Mouse (Mus musculus): ENCODE measurements around the gene Nop2. TPM values are rescaled to one million over a fixed set of nuclear protein-coding genes. Genes with fewer than 3 reads are reported as not detected.

The Nop2 gene
- polyA plus RNA-seq, 1 experiment from 2014 or later: 45.0 TPM

- ATAC-seq (ENCODE audit: low read depth): no peak
- 88% methylated on average over 6 of the region's 6 CpGs for WGBS
- peaks cover 66% of the 10 kb centered on the region for H3K36me3 ChIP-seq (ENCODE audit: control insufficient read depth, insufficient read depth, low read length)
These were observed 38.5 kb downstream of the Nop2 start for GRCm38 (mm10) chr6:125170194-125170593.

GRCm38 (mm10) chr6:125172474-125172873 lies 40.8 kb downstream of the Nop2 start:
- WGBS: 83% methylated on average over 2 of the region's 2 CpGs
- Histone ChIP-seq H3K4me2 (ENCODE audit: low read depth, low read length) (no peak overlapping the region), H3K27me3 (ENCODE audit: control insufficient read depth, insufficient read depth, low read length) (no peaks in the 10 kb centered on the region), H3K4me1 (ENCODE audit: control insufficient read depth, insufficient read depth, low read length) (no peaks in the 10 kb centered on the region), H3K4me3 (ENCODE audit: low read depth, low read length) (no peak overlapping the region), H3K9ac (replicated peaks; ENCODE audit: low read depth, low read length) (no peak overlapping the region), H3K36me3 (ENCODE audit: control insufficient read depth, insufficient read depth, low read length) (peaks cover 83% of the 10 kb centered on the region), H3K27ac (ENCODE audit: low read depth, low read length) (no peak overlapping the region), H3K9me3 (ENCODE audit: control insufficient read depth, low read length) (no peaks in the 10 kb centered on the region)
- no peak for ATAC-seq (ENCODE audit: low read depth)

More at GRCm38 (mm10) chr6:125170194-125170593, 38.5 kb downstream of the Nop2 start:
- H3K27me3 ChIP-seq (ENCODE audit: control insufficient read depth, insufficient read depth, low read length): no peaks in the 10 kb centered on the region
- H3K9ac ChIP-seq (replicated peaks; ENCODE audit: low read depth, low read length): no peak overlapping the region
- no peak overlapping the region for H3K27ac ChIP-seq (ENCODE audit: low read depth, low read length)
- H3K9me3 ChIP-seq (ENCODE audit: control insufficient read depth, low read length): no peaks in the 10 kb centered on the region
- no peak overlapping the region for H3K4me3 ChIP-seq (ENCODE audit: low read depth, low read length)
- peaks cover 14% of the 10 kb centered on the region for H3K4me1 ChIP-seq (ENCODE audit: control insufficient read depth, insufficient read depth, low read length)
- no peak overlapping the region for H3K4me2 ChIP-seq (ENCODE audit: low read depth, low read length)

- Histone ChIP-seq H3K4me3 (ENCODE audit: low read depth, low read length) (no peak overlapping the region), H3K4me2 (ENCODE audit: low read depth, low read length) (no peak overlapping the region), H3K9me3 (ENCODE audit: control insufficient read depth, low read length) (no peaks in the 10 kb centered on the region), H3K9ac (replicated peaks; ENCODE audit: low read depth, low read length) (no peak overlapping the region), H3K27me3 (ENCODE audit: control insufficient read depth, insufficient read depth, low read length) (no peaks in the 10 kb centered on the region), H3K27ac (ENCODE audit: low read depth, low read length) (no peak overlapping the region), H3K4me1 (ENCODE audit: control insufficient read depth, insufficient read depth, low read length) (no peaks in the 10 kb centered on the region), H3K36me3 (ENCODE audit: control insufficient read depth, insufficient read depth, low read length) (peaks cover 85% of the 10 kb centered on the region)
- ATAC-seq (ENCODE audit: low read depth): no peak
- WGBS: 94% methylated on average over 7 of the region's 7 CpGs
These were observed 41.5 kb downstream of the Nop2 start for GRCm38 (mm10) chr6:125173256-125173655.

- no peak for ATAC-seq (ENCODE audit: low read depth)
- Histone ChIP-seq H3K9me3 (ENCODE audit: control insufficient read depth, low read length) (no peaks in the 10 kb centered on the region), H3K9ac (replicated peaks; ENCODE audit: low read depth, low read length) (no peak overlapping the region), H3K4me2 (ENCODE audit: low read depth, low read length) (no peak overlapping the region), H3K4me1 (ENCODE audit: control insufficient read depth, insufficient read depth, low read length) (no peaks in the 10 kb centered on the region), H3K4me3 (ENCODE audit: low read depth, low read length) (no peak overlapping the region), H3K36me3 (ENCODE audit: control insufficient read depth, insufficient read depth, low read length) (peaks cover 81% of the 10 kb centered on the region), H3K27me3 (ENCODE audit: control insufficient read depth, insufficient read depth, low read length) (no peaks in the 10 kb centered on the region), H3K27ac (ENCODE audit: low read depth, low read length) (no peak overlapping the region)
- 93% methylated on average over 5 of the region's 5 CpGs for WGBS
These were observed 43.8 kb downstream of the Nop2 start for GRCm38 (mm10) chr6:125175469-125175868.

DNA sequence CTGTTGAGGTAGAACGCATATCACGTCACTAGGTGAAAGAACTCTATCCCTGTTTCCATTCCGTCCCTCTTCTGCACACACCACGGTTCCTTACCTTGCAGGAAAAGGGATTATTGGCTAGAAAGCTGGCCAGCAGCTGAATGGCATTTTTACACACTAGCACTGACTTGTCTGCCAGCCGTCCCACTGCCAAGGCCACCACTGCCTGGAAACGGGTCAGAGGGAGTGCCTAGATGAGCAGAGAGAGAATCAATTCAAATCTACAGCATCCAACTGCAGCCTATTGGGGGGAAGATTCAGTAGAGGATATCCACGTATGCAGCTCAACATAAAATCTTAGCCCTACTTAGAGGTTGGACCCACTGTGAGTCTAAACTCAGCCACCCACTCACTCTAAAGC lies 47.9 kb downstream of the Nop2 start:
- 95% methylated on average over 7 of the region's 7 CpGs for WGBS
- H3K36me3 ChIP-seq (ENCODE audit: control insufficient read depth, insufficient read depth, low read length): peaks cover 72% of the 10 kb centered on the region
- H3K9ac ChIP-seq (replicated peaks; ENCODE audit: low read depth, low read length): no peak overlapping the region
- no peaks in the 10 kb centered on the region for H3K9me3 ChIP-seq (ENCODE audit: control insufficient read depth, low read length)
- no peak overlapping the region for H3K27ac ChIP-seq (ENCODE audit: low read depth, low read length)
- ATAC-seq (ENCODE audit: low read depth): no peak
- H3K27me3 ChIP-seq (ENCODE audit: control insufficient read depth, insufficient read depth, low read length): no peaks in the 10 kb centered on the region
- H3K4me1 ChIP-seq (ENCODE audit: control insufficient read depth, insufficient read depth, low read length): no peaks in the 10 kb centered on the region
- H3K4me2 ChIP-seq (ENCODE audit: low read depth, low read length): no peak overlapping the region
- no peak overlapping the region for H3K4me3 ChIP-seq (ENCODE audit: low read depth, low read length)

DNA sequence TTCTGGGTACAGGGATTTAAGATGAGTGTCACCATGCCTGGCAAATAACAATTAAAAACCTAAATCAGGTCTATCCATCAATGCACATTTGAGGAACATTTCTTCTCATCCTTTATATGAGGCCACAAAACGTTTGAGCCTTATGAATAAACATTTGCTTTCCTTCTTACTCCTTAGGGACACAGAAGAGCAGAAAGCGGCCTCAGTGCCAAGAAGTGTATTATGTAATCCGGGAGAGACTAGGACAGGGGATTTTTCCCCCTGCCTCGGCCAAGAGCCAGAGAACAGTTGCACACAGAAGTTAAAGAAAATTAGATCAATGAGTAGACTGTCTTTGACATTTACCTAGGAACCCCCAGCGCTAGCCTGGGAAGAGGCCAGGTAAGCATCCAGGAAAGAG lies 50.4 kb downstream of the Nop2 start:
- H3K36me3 ChIP-seq (ENCODE audit: control insufficient read depth, insufficient read depth, low read length): peaks cover 71% of the 10 kb centered on the region
- H3K9me3 ChIP-seq (ENCODE audit: control insufficient read depth, low read length): no peaks in the 10 kb centered on the region
- H3K9ac ChIP-seq (replicated peaks; ENCODE audit: low read depth, low read length): no peak overlapping the region
- ATAC-seq (ENCODE audit: low read depth): no peak
- H3K4me1 ChIP-seq (ENCODE audit: control insufficient read depth, insufficient read depth, low read length): no peaks in the 10 kb centered on the region
- H3K4me3 ChIP-seq (ENCODE audit: low read depth, low read length): no peak overlapping the region
- no peak overlapping the region for H3K4me2 ChIP-seq (ENCODE audit: low read depth, low read length)
- H3K27me3 ChIP-seq (ENCODE audit: control insufficient read depth, insufficient read depth, low read length): no peaks in the 10 kb centered on the region
- 71% methylated on average over 5 of the region's 5 CpGs for WGBS
- H3K27ac ChIP-seq (ENCODE audit: low read depth, low read length): no peak overlapping the region

- Histone ChIP-seq H3K9ac (replicated peaks; ENCODE audit: low read depth, low read length) (no peak overlapping the region), H3K4me3 (ENCODE audit: low read depth, low read length) (no peak overlapping the region), H3K27ac (ENCODE audit: low read depth, low read length) (no peak overlapping the region), H3K36me3 (ENCODE audit: control insufficient read depth, insufficient read depth, low read length) (peaks cover 50% of the 10 kb centered on the region), H3K4me2 (ENCODE audit: low read depth, low read length) (no peak overlapping the region), H3K4me1 (ENCODE audit: control insufficient read depth, insufficient read depth, low read length) (no peaks in the 10 kb centered on the region), H3K9me3 (ENCODE audit: control insufficient read depth, low read length) (no peaks in the 10 kb centered on the region), H3K27me3 (ENCODE audit: control insufficient read depth, insufficient read depth, low read length) (no peaks in the 10 kb centered on the region)
- 96% methylated on average over 10 of the region's 10 CpGs for WGBS
- no peak for ATAC-seq (ENCODE audit: low read depth)
These were observed 54.5 kb downstream of the Nop2 start for GRCm38 (mm10) chr6:125186203-125186602.

DNA sequence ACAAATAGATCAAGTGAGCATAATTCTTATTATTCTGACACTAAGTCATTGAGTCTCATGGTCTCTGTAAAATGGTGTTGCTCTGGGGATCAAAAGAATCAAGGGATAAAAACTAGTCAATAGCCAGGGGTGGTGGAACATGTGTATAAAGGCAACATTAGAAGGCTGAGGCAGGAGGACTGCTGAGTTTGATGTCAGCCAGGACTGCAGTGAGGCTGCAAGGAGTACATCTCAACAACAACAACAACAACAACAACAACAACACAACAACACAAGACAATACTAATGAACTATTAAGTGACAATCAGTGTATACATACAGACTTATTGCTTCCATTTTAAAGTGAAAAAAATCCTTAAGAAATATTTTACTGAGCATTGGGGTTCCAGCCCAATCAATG lies 59.1 kb downstream of the Nop2 start:
- Histone ChIP-seq H3K4me1 (ENCODE audit: control insufficient read depth, insufficient read depth, low read length) (peaks cover 6% of the 10 kb centered on the region; the same call in 1 of the 2 replicates), H3K36me3 (ENCODE audit: control insufficient read depth, insufficient read depth, low read length) (peaks cover 21% of the 10 kb centered on the region), H3K27me3 (ENCODE audit: control insufficient read depth, insufficient read depth, low read length) (no peaks in the 10 kb centered on the region), H3K9me3 (ENCODE audit: control insufficient read depth, low read length) (no peaks in the 10 kb centered on the region), H3K9ac (replicated peaks; ENCODE audit: low read depth, low read length) (peak overlapping the region; percentile 37), H3K4me2 (ENCODE audit: low read depth, low read length) (peak overlapping the region; percentile 90), H3K4me3 (ENCODE audit: low read depth, low read length) (peak overlapping the region; percentile 66), H3K27ac (ENCODE audit: low read depth, low read length) (peak overlapping the region; percentile 97; the same call in 1 of the 2 replicates)
- ATAC-seq (ENCODE audit: low read depth): no peak

GRCm38 (mm10) chr6:125191332-125192015 lies 59.8 kb downstream of the Nop2 start, which contains the start of the genes Ncapd2 and Mrpl51:
TSS of gene Ncapd2 (minus strand) at chr6:125191701.
TSS of gene Mrpl51 (plus strand) at chr6:125191801.
- WGBS: under 1% methylated on average over 54 of the region's 54 CpGs
- peaks cover 6% of the 10 kb centered on the region; the same call in 1 of the 2 replicates for H3K4me1 ChIP-seq (ENCODE audit: control insufficient read depth, insufficient read depth, low read length)
- peak within 1 kb of the TSS; percentile 70 for H3K9ac ChIP-seq (replicated peaks; ENCODE audit: low read depth, low read length)
- peak within 1 kb of the TSS; percentile 90 for H3K4me2 ChIP-seq (ENCODE audit: low read depth, low read length)
- H3K27ac ChIP-seq (ENCODE audit: low read depth, low read length): peak within 1 kb of the TSS; percentile 97
- no peaks in the 10 kb centered on the region for H3K9me3 ChIP-seq (ENCODE audit: control insufficient read depth, low read length)
- peak within 1 kb of the TSS; percentile 66 for H3K4me3 ChIP-seq (ENCODE audit: low read depth, low read length)
- peak; percentile 98 for ATAC-seq (ENCODE audit: low read depth)
- no peaks in the 10 kb centered on the region for H3K27me3 ChIP-seq (ENCODE audit: control insufficient read depth, insufficient read depth, low read length)
- H3K36me3 ChIP-seq (ENCODE audit: control insufficient read depth, insufficient read depth, low read length): peaks cover 18% of the 10 kb centered on the region

Measured in neural tube, embryonic 14.5 days (tissue).